Mouse (Mus musculus) brain, adult 2 months (tissue): ENCODE data around the gene C87436.
"Not testable (repeated sequence)": the region's sequence is repeated elsewhere in the genome, so short reads cannot be mapped to it uniquely, and the experiment has no call there.

Source experiments
- DNase-seq: peaks from one replicate; pipeline ENCODE4 v3.0.0; 2011; ENCODE audit warnings: low read depth, low spot score

C87436 gene

DNA sequence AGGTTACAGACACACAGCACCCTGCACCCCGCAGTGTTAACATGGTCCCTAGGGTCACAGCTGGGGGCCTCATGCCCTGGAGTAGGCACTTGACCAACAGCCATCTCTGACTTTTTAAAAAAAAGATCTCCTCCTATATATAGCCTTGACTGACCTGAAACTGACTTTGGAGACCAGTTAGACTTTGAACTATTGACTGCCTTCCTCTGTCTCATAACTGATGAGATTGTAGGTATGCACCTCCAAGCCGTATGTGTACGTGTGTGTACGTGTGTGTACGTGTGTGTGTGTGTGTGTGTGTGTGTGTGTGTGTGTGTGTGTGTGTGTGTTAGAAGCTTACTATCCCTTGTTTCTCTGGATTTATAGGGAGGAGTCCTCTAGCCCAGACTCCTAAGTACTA, 43.7 kb downstream of the C87436 start:
- no peak for DNase-seq

DNA sequence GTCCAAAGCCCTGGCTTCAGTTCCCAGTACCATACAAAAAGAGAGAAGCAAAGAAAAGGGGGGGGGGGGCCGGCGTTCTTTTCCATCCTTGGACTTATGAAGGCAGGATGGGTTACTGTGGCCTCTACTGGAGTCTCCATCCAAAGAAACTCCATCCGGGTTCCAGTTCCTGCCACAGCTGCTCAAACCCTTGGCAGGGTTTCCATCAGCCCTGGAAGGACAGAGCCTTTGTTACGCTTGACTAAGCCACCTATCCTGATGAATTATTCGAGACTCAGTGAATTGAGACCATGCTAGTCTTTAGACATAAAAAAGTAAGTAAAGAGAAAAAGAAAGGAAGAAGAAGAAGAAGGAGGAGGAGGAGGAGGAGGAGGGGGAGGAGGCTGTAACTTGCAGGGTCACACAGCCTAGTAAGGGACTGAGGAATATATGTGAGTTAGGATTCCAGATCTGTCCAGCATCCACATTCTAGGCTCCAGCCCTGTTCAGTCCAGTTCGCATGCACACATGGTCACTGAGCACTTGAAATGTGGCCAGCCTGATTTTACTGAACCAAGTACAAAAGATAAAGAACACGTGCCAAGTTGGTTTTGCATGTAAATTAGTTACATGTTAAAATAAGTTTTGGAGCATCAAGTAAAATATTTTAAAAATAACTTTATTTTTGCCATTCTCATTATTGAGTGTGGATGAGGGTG, 47.9 kb downstream of the C87436 start:
- no peak for DNase-seq

- DNase-seq: peak; percentile 91
These were observed 49.4 kb downstream of the C87436 start for GRCm38 (mm10) chr6:86487358-86488148.

DNA sequence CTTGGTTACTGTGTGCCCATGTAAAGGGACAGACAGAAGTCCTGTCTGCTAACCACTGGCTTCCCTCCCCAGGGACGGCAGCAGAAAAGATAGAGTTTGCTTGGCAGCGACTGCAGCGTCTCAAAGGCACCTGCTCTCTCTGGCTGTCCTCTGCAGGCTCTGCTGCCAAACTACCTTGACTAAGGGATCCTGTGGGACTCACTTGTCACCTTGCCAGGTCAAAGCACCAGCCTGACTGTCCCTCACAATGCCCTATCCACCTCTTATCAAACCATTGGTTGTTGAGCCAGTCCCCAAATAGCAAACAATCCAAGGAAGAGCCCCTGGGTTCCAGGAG, 49.9 kb downstream of the C87436 start:
- peak; percentile 60 for DNase-seq

DNA sequence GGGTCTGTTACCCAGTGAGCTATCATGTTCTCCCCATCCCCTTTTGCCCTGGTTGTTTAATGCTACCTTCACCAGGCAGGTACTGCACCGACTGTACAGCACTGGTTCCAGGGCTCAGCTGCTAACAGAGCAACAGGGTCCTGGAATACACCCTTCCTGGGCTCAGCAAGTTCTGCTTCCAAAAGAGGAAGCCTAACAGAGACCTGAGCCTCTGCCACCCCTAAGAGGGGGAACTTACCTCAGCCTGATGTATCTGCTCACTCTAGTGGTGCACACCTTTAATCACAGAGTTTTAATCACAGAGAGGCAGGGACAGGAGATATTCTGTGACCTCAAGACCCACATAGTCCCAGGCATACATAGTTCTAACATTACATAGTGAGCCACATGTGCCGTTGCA, 51.8 kb downstream of the C87436 start:
- DNase-seq: no peak

DNA sequence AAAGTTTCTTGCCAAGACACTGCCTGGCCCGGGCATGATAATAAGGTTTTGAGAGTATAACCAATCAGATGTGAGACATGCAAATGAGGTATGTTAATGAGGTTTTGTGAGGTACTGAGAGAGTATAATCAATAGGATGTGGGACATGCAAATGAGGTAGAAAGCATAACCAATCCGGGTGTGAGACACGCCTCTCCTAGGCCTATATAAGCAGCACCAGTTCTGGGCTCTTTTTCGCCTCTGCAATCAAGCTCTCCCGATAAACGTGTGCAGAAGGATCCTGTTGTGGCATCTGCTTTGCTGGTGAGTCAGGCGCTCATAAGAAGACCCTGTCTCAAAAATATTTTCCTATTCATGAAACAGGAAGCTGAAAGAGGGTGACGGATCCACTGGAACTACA, 52.2 kb downstream of the C87436 start:
- DNase-seq: not testable (repeated sequence)

- no peak for DNase-seq
These were observed 55.5 kb downstream of the C87436 start for GRCm38 (mm10) chr6:86493469-86494263.

DNA sequence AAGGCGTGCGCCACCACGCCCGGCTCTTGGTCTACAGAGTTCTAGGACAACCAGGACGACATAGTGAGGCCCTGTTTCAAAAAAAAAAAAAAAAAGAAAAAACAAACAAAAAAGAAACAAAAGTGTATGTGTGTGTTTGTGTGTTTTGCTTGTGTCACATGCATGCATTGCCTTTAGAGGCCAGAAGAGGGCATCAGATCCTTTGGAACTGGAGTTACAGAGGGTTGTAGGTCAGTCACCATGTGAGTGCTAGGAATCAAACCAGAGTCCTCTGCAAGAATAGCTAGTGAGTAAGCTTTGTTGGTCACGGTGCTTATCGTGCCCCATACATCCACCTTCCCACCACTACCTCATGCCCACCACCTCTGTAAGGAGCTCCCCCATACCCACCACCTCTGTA, 56.6 kb downstream of the C87436 start:
- DNase-seq: no peak

DNA sequence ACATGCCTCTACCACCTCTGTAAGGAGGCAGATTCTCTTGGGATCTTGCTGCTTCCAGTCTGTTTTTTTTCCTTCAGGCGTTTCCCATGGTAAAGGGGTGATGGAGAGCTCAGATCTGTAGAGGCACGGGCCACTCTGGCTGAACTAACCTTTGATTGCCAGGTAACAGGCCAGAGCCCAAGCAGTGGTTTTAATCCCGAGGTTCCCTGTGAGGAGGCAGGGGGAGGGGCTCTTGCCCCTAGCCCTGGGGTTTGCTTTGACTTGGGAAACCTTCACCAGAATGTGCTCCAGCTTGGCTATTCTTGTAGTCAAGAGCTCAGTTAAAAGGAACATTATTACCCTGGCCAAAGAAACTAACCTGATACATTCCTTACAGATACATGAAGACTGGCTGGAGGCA, 57.5 kb downstream of the C87436 start:
- DNase-seq: no peak

DNA sequence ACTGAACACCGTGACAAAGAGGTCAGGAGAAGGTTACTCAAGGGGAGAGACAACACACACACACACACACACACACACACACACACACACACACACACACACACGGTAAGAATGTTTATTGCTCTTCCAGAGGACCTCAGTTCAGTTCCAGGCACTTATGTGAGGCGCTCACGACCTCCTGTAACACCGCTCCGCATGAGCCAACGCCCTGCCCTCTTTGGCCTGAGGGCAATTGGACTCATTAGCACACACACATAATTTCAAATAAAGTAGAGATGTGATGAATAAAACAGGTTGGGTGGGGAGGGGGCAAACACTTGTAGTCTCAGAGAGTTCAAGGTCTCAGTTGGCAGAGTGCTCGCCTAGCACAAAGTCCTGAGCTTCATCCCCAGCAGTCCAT, 58.0 kb downstream of the C87436 start:
- no peak for DNase-seq

GRCm38 (mm10) chr6:86496585-86496984, 58.4 kb downstream of the C87436 start:
- no peak for DNase-seq

DNA sequence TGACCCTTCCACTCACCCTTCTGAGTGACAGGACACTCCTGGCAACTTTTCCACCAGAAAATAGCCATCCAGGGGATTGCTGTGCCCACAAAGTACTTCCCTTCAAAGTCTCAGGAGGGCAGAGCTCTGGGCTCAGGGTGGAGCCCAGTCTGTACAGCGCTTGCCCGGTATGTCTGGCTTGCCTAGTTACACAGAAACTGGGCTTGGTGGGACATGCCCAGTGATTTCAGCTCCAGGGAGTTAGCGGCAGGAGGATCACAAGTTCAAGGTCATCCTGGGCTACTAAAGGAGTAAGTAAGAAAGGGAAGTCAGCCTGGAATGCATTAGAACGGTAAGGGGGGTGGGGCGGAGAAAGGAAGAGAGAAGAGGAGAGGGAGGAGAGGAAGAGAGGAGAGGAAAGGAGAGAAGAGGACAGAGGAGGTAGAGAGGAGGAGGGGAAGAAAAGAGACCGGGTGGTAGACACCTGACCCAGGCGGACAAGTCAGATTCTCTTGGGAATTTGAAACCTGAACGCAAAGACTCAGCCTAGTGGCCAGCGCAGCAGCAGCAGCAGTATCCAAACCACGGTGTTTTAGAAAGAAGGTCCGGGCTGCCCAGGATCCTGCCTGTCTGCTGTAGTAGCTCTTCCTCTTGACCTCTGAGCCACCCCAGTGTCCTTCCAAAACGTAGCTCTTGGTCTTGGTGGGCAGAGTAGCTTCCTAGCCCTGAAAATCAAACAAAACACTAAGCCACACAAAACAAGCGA, 59.1 kb downstream of the C87436 start:
- DNase-seq: peak; percentile 16

GRCm38 (mm10) chr6:86497942-86498732, 60.0 kb downstream of the C87436 start:
- no peak for DNase-seq

- no peak for DNase-seq
These were observed 61.5 kb downstream of the C87436 start for GRCm38 (mm10) chr6:86499571-86500109.

DNA sequence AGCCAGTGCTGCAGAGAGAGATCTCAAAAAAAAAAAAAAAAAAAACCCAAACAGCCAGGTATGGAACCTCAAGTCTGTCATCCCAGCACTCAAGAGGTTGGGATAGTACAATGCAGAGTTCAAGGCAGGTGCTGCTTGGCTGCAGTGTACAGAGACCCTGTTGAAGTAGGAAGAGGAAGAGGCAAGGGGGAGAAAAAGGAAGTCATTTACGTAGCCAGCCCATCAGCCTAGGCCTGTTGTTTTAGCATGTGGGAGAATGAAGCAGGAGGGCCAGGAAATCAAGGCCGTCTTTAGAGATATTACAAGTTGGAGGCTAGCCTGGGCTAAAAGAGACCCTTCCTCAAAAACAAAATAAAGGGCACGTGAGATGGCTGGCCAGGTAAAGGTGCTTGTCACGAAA, 65.3 kb downstream of the C87436 start:
- no peak for DNase-seq

DNA sequence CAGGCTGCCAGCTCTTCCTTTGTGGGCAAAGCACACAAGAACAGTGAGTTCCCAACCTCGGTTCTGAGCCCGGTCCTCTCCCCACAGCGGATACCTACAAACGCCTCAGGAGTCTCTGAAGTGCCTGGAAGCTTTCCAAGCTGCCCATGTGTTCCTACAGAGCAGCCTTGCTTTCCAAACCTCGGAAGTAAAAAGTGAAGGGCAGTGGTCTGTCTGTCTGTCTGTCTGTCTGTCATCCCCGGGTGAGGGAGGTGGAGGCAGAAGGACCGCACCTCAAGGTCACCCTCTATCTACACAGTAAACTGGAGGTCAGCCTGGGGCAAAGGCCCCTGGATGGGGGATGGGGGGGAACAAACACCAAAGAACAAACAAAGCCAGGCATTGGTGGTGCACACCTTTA, 67.5 kb downstream of the C87436 start:
- peak; percentile 53 for DNase-seq

GRCm38 (mm10) chr6:86506309-86506708, 68.1 kb downstream of the C87436 start:
- DNase-seq: no peak

DNA sequence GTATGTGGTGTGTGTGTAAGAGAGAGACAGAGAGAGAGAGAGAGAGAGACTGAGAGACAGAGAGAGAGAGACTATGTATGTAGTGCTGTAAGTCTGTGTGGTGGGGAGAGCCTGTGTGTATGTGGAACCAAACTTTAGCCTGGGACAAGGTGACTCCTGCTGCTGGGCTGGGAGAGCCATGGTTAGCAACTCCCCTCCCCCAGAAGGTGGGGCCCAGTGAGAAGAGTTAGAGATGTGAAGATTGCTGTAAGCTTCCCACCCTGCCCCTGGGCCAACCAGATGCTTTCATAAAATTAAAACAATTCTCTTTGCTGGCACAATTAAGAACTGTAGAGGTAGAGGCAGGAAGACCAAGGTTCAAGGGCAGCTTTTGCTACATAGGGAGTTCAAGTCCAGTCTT, 68.9 kb downstream of the C87436 start:
- DNase-seq: no peak

GRCm38 (mm10) chr6:86508736-86509135, 70.6 kb downstream of the C87436 start:
- no peak for DNase-seq

- DNase-seq: no peak
These were observed 71.2 kb downstream of the C87436 start for GRCm38 (mm10) chr6:86509194-86509865.
